Mouse (Mus musculus) urinary bladder, adult 18-20 months (tissue): ENCODE data around the gene Cox19.
"Not testable (repeated sequence)": the region's sequence is repeated elsewhere in the genome, so short reads cannot be mapped to it uniquely, and the experiment has no call there.

Experiments
- DNase-seq, 2 experiments: peaks; one replicate each; pipeline ENCODE4 v3.0.0; 2022; ENCODE audit warnings: low spot score in 2 of 2, mixed read lengths in 2 of 2

Gene Cox19

GRCm38 (mm10) chr5:139363858-139364257 is 12.6 kb upstream of the Cox19 start:
- DNase-seq, result no peak

DNA sequence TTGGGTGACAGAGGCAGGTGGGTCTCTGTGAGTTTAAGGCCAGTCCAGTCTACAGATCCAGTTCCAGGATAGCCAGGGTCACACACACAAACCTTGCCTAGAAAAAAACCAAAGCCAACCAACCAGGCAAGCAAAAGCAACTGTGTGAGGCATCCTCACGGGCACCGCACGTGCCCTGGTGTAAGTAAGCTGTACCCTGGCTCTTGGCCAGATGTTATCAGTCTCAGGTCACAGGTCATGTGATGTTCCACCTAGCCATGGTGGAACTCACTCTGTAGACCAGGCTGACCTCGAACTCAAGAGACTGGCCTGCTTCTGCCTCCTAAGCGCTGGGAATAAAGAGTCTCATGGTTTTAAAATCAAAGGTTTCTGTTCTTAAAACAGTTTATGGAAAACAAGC is 8.0 kb upstream of the Cox19 start:
- no peak for DNase-seq

DNA sequence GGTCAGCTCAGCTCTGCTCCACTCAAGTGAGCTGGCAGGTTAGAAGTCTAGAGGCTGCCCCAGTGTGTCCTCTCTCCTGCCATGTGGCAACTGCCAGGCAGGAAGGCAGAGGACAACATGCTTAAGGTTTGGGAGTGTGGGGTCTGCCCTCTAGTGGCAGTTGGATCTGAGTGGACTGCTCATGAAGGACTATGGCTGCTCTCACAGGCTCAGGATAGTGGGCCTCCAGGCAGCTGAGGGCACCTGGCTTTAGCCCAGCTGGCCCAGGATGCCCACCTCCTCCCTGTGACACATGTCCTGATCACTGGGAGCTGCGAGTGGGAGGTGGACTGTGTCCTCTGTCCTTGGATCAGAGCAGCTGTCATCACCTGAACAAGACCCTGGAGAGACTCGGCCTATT is 7.4 kb upstream of the Cox19 start:
- no peak for DNase-seq

DNA sequence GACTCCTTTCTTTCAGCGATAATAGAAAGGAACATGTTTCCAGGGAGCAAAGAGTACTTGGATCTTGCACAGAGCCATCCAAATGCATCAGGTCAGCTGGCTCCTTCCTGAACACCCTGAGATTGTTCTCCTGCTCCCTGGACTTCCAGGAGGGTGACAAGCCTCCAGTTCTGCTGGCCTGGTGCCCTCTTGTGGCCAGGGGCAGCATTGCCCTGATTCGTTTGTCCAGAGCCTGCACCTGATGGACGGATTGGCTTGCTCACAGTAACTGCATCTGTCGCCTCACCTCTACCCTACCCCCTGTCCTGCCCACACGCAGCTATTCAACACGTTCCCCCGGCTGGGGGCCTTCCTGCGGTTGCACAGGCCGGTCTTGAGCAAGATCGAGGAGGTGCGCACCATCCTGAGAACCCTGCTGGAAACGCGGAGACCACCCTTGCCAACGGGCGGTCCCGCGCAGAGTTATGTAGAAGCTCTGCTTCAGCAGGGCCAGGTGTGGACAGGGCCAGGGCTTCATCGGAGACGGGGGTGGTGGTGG is 4.1 kb upstream of the Cox19 start:
- DNase-seq, result peak; percentile 46 to 69

GRCm38 (mm10) chr5:139353946-139354345 is 2.7 kb upstream of the Cox19 start:
- no peak for DNase-seq

DNA sequence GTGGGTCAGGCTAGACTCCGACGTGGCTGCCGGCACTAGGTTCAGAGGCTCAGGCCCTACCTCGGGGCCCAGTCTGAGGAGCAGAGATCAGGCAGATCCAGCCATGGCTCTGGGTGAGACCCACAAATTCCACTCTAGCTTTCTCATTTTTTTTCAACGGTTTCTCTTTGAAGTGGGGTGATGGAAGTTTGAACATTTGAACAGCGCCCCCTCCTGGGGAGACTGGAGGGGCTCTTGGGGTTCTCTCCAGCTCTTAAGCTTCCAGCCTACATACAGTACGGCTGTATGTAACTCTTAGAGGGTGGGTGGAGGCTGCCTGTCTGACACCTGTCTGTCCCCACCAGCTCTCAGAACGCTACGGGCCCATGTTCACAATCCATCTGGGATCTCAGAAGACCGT is 2.3 kb upstream of the Cox19 start:
- no peak for DNase-seq

GRCm38 (mm10) chr5:139352317-139352716 is 1.1 kb upstream of the Cox19 start, which contains the start of gene Cyp2w1:
Gene Cyp2w1 (plus strand): TSS chr5:139352617.
- DNase-seq, result no peak

- no peak for DNase-seq
Observed at GRCm38 (mm10) chr5:139351628-139352027, 410 bp upstream of the Cox19 start.

DNA sequence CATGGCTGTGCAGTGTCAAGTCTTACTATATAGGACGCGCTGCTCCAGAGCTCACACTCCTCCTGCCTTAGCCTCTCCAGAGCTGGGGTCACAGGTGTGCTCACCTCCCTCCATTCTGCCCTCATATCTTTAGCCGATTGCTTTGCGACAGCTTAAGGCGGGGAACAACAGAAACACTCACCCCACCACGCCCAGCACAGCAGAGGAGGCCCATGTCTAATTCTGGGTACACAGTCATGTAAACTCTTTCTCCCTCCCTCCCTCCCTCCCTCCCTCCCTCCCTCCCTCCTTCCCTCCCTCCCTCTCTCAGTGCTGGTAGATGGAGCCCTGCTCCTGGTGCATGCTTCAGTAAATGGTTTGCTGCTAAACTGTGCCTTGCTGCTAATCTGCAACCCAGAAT is 1.5 kb downstream of the Cox19 start:
- no peak for DNase-seq

DNA sequence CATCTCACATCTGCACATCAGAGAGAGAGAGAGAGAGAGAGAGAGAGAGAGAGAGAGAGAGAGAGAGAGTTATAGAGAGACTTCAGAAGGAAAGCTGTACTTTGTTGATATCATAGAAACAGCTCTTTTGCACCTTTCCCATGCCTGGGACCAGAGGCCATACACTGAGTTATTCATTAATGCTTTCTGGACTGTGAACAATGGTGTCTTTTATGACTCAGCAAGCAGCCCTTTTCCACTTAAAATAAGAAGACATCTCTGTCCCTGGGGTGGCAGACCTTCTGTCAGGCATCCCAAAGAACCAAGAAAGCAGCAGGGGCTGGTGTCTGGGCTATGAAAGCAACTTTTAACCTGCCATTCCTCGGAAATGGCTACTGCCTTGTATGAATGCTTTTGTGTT is 4.0 kb downstream of the Cox19 start:
- no peak for DNase-seq

- DNase-seq, result no peak
Observed at GRCm38 (mm10) chr5:139345364-139345714, 5.9 kb downstream of the Cox19 start.

- DNase-seq, result peak; percentile 95 to 98
Observed at GRCm38 (mm10) chr5:139344687-139345363, 6.4 kb downstream of the Cox19 start.

- peak in 1 of 2 experiments; percentile 54 for DNase-seq
Observed at GRCm38 (mm10) chr5:139344021-139344686, 7.1 kb downstream of the Cox19 start.

GRCm38 (mm10) chr5:139338891-139339290 is 12.3 kb downstream of the Cox19 start:
- DNase-seq, result no peak

DNA sequence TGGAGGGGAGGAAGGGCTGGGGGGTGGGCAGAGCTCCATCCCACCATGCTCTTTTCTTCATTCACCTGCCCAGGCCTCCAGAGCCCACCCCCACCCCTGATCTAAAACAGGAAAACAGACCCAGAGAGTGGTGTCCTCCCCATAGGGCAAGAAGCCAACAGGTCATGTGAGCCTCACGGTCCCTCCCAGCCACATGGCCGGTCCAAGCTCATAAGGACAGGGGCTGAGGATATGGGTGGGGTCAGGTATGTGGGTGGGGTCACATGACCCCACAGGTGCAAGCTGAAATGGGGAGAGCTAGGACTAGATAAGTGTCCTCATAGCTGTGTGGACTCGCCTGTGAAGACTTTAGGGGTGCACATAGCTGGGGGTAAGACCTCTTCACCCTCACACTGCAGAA is 12.8 kb downstream of the Cox19 start:
- no peak for DNase-seq

- no peak for DNase-seq
Observed at GRCm38 (mm10) chr5:139337826-139338370, 13.3 kb downstream of the Cox19 start.

DNA sequence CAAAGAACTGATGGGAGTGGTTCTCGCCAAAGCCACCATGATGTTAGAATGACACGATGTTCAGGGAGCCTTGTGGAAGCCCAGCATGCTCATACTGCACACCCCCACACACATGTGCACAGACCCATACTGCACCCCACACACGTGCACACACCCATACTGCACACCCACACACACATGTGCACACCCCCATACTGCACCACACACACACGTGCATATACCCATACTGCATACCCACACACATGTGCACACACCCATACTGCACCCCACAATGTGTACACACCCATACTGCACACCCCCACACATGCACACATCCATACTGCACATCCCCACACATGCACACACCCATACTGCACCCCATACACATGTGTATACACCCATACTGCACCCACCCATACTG is 15.6 kb downstream of the Cox19 start:
- no peak for DNase-seq

- DNase-seq, result not testable (repeated sequence)
Observed at GRCm38 (mm10) chr5:139334394-139334793, 16.8 kb downstream of the Cox19 start.

DNA sequence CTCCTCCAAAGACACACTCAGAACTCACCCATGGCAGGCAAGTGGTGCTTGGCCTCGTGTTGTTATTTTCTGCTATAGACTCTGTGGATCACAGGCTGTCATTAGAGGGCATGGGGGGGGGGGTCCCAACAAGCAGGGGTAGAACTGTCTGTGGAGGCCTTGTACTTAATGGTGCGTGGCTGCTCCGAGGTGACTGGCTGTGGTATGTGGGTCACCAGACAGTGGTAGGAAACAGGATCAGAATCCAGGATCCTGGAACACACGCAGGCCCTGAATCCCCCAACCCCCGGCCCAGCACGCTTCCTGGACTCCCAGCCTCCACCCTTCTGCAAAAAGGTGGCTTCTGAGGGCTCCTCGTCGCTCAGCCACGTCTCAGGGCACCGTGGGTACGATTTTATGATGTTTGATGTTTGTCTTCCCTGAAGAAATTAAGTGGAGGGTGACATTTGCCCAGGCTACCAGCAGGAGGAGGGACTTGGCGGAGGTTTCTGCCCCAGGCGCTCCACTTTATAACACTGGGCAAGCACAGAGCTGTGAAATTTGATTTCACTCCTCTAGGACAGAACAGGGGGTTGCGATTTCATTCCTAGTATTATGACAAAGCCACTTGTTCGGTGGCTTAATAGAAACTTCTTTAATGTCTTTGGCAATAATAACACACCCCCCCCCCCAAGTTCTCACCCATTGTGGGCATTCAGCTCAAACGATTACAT is 17.8 kb downstream of the Cox19 start:
- DNase-seq, result no peak

- no peak for DNase-seq
Observed at GRCm38 (mm10) chr5:139332590-139333272, 18.5 kb downstream of the Cox19 start.

- DNase-seq, result peak; percentile 42 to 82
Observed at GRCm38 (mm10) chr5:139331742-139332141, 19.5 kb downstream of the Cox19 start.

GRCm38 (mm10) chr5:139330766-139331165 is 20.5 kb downstream of the Cox19 start:
- DNase-seq, result no peak
